Mouse (Mus musculus) liver, embryonic 14.5 days (tissue): ENCODE results near the gene Adprh. TPM values are rescaled to one million over a fixed set of nuclear protein-coding genes. Genes with fewer than 3 reads are reported as not detected.

Source experiments
- ATAC-seq: fragments of 200-750 bp; cut with Nextera tagmentation; 2 replicates; pipeline ENCODE4 v1.8.0; 2017; ENCODE audit warnings: moderate number of reproducible peaks, mild to moderate bottlenecking, moderate library complexity; ENCODE audit not compliant: insufficient read depth
- DNase-seq, 3 experiments: peaks; one replicate each; pipeline ENCODE4 v3.0.0-alpha.2; 2012 to 2013; ENCODE audit warnings: low read depth in 3 of 3, low spot score in 3 of 3
- H3K27ac ChIP-seq: fragments of 300-500 bp; sonication (generic); 2 replicates; pipeline ENCODE4 v1.5.1; 2014; ENCODE audit warnings: moderate library complexity, mild to moderate bottlenecking, control low read depth, inconsistent platforms
- H3K27me3 ChIP-seq: fragments of 300-500 bp; sonication (generic); 2 replicates; pipeline ENCODE4 v1.6.1; 2014; ENCODE audit warnings: mild to moderate bottlenecking, low read length, moderate library complexity; ENCODE audit not compliant: control insufficient read depth, insufficient read depth
- H3K36me3 ChIP-seq: fragments of 300-500 bp; sonication (generic); replicated peaks from 2 replicates; pipeline ENCODE4 v1.6.1; 2014; ENCODE audit warnings: low read depth; ENCODE audit not compliant: control insufficient read depth, insufficient read depth
- H3K4me1 ChIP-seq, 2 experiments: fragments of 200-500 bp in 1 of 2; fragments of 300-500 bp in 1 of 2; sonication (generic) in 1 of 2; replicated peaks; 2 replicates each; pipeline ENCODE4 v1.6.1; 2012 to 2014; ENCODE audit warnings: antibody characterized with exemption in 1 of 2, inconsistent platforms in 1 of 2, low read length in 1 of 2; ENCODE audit not compliant: control insufficient read depth in 2 of 2, insufficient read depth in 2 of 2
- H3K4me2 ChIP-seq: fragments of 300-500 bp; sonication (generic); 2 replicates; pipeline ENCODE4 v1.6.1; 2014; ENCODE audit warnings: low read depth, mild to moderate bottlenecking, control low read depth, moderate library complexity
- H3K4me3 ChIP-seq, 2 experiments: fragments of 200-500 bp in 1 of 2; fragments of 300-500 bp in 1 of 2; sonication (generic) in 1 of 2; 2 replicates each; pipeline ENCODE4 v1.5.1; 2012 to 2014; ENCODE audit warnings: low read depth in 2 of 2, low read length in 2 of 2, mild to moderate bottlenecking in 2 of 2, control low read depth in 1 of 2, inconsistent platforms in 1 of 2, moderate library complexity in 1 of 2; ENCODE audit not compliant: insufficient read depth in 1 of 2
- H3K9ac ChIP-seq: fragments of 300-500 bp; sonication (generic); replicated peaks from 2 replicates; pipeline ENCODE4 v1.6.1; 2014; ENCODE audit warnings: mild to moderate bottlenecking, control low read depth, moderate library complexity
- H3K9me3 ChIP-seq: fragments of 300-500 bp; sonication (generic); 2 replicates; pipeline ENCODE4 v1.6.1; 2016; ENCODE audit warnings: low read length, mixed read lengths; ENCODE audit not compliant: control insufficient read depth
- CTCF ChIP-seq: IDR thresholded peaks from 2 replicates; pipeline ENCODE4 v1.5.1; 2016; ENCODE audit warnings: antibody characterized with exemption, low read depth, control low read depth
- EP300 ChIP-seq: IDR thresholded peaks from 2 replicates; pipeline ENCODE4 v1.6.1; 2016; ENCODE audit warnings: antibody characterized with exemption, low read depth
- WGBS: fragments of 180-500 bp; shearing (Covaris S2); extraction: QIAGEN DNeasy Blood & Tissue Kit; methylation state at CpG from one replicate; pipeline ENCODE4 v1.1.7; 2014; ENCODE audit not compliant: insufficient replicate concordance; 5-methylcytosine and 5-hydroxymethylcytosine counted together
- polyA plus RNA-seq, 2 experiments: library from polyadenylated mRNA; depleted of rRNA in 1 of 2; stranded (reverse) in 1 of 2; unstranded in 1 of 2; fragments of >200 nt; fragmentation: Nextera tagmentation in 1 of 2; extraction: Ambion mirVana in 1 of 2; gene quantifications; 2 replicates each; pipeline versions ENCODE4 v1.2.1 to v1.2.3; 2012 to 2014

Adprh gene
- polyA plus RNA-seq, 2 experiments, result 15.2 to 23.7 TPM

GRCm38 (mm10) chr16:38398266-38398665, 54.2 kb downstream of the Adprh start:
- H3K27ac ChIP-seq, result no peak overlapping the region

DNA sequence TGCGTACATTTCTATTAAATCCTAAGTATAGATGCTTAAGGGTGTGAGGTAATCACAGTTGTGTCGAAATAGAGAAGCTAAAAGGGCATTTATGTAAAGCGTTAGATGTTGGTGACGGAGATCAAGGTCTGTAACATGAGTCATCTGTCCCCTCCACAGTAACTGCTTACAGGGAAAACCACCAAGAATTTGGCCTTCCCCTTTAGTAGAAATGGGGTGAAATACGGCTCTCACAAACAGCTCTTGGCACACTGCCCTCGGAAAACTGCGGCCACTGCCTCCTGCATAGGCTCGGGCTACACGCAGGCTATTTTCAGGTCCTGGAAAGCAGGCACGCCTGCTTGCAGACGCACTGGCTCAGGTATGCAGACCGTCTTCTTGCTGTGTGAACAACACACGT, 56.3 kb downstream of the Adprh start:
- Histone ChIP-seq H3K4me1 (peaks cover 0 to 29% of the 10 kb centered on the region in 2 experiments; a peak in 2 of 4 replicates), H3K9me3 (no peaks in the 10 kb centered on the region)
- ATAC-seq, result no peak

More at GRCm38 (mm10) chr16:38398266-38398665, 54.2 kb downstream of the Adprh start:
- TF ChIP-seq EP300 (no peak), CTCF (no peak)
- no peak for ATAC-seq
- Histone ChIP-seq H3K4me1 (peaks cover 0 to 30% of the 10 kb centered on the region in 2 experiments; a peak in 2 of 4 replicates), H3K4me2 (no peak overlapping the region), H3K4me3 (no peak overlapping the region), H3K27me3 (no peaks in the 10 kb centered on the region), H3K36me3 (no peaks in the 10 kb centered on the region), H3K9ac (no peak overlapping the region), H3K9me3 (no peaks in the 10 kb centered on the region)
- no peak for DNase-seq
- WGBS, result 72% methylated on average over 6 of the region's 6 CpGs

GRCm38 (mm10) chr16:38395060-38395730, 57.3 kb downstream of the Adprh start:
- Histone ChIP-seq H3K4me1 (peaks cover 0 to 27% of the 10 kb centered on the region in 2 experiments; a peak in 2 of 4 replicates), H3K27me3 (no peaks in the 10 kb centered on the region), H3K4me3 (no peak overlapping the region), H3K36me3 (no peaks in the 10 kb centered on the region), H3K27ac (no peak overlapping the region), H3K4me2 (no peak overlapping the region), H3K9me3 (no peaks in the 10 kb centered on the region), H3K9ac (no peak overlapping the region)
- 39% methylated on average over 6 of the region's 6 CpGs for WGBS
- no peak for TF ChIP-seq CTCF
- TF ChIP-seq EP300, result no peak
- no peak for ATAC-seq
- DNase-seq, result no peak

More for the DNA sequence above, 56.3 kb downstream of the Adprh start:
- no peak for DNase-seq
- TF ChIP-seq CTCF (no peak), EP300 (no peak)
- no peaks in the 10 kb centered on the region for H3K36me3 ChIP-seq
- no peak overlapping the region for H3K4me2 ChIP-seq
- 41% methylated on average over 13 of the region's 13 CpGs for WGBS
- H3K27ac ChIP-seq, result no peak overlapping the region
- no peak overlapping the region for H3K4me3 ChIP-seq
- H3K27me3 ChIP-seq, result no peaks in the 10 kb centered on the region
- no peak overlapping the region for H3K9ac ChIP-seq

DNA sequence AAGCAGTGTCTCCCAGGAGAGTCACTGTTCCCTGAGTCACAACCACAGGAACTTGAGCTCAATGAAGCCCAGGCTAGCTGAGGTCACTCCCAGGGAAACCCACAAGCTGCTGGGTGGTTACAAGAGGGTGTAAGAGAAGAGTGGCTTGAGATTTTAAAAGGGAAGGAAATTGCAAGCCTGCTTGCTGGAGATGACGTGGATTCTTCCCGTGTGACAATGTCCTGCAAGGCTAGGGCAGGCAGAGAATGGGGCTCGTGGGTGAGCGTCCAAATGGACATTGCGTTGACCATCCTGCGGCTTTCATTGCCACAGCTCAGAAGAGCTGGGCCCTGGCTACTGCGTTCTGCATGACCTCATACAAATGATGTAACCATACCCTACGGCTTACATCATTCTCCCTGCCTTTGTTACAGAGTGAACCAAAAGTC, 58.3 kb downstream of the Adprh start:
- Histone ChIP-seq H3K9me3 (no peaks in the 10 kb centered on the region), H3K27me3 (no peaks in the 10 kb centered on the region), H3K4me3 (no peak overlapping the region), H3K27ac (no peak overlapping the region), H3K4me2 (no peak overlapping the region), H3K36me3 (no peaks in the 10 kb centered on the region), H3K4me1 (peaks cover 0 to 20% of the 10 kb centered on the region in 2 experiments; a peak in 2 of 4 replicates), H3K9ac (no peak overlapping the region)
- TF ChIP-seq EP300 (no peak), CTCF (no peak)
- WGBS, result 53% methylated on average over 8 of the region's 8 CpGs
- ATAC-seq, result no peak
- no peak for DNase-seq

Other genes starting within 250 kb of the Adprh start
- 3.6 and 4.1 TPM in 2 replicates for gene Nr1i2, start 157.9 kb downstream of the Adprh start, polyA plus RNA-seq (2012; rRNA removed)
- gene Nr1i2, start 157.9 kb downstream of the Adprh start, polyA plus RNA-seq (2014; fragmentation: Nextera tagmentation; extraction: Ambion mirVana), result 2.2 and 2.9 TPM in 2 replicates
- 0.01 TPM in 1 of 2 replicates, not detected in the other for gene Maats1, start 110.6 kb downstream of the Adprh start, polyA plus RNA-seq (2012; rRNA removed)
- not detected in 2 replicates for gene Maats1, start 110.6 kb downstream of the Adprh start, polyA plus RNA-seq (2014; fragmentation: Nextera tagmentation; extraction: Ambion mirVana)
- 124 and 227 TPM in 2 replicates for gene Cox17, start 105.7 kb downstream of the Adprh start, polyA plus RNA-seq (2012; rRNA removed)
- gene Cox17, start 105.7 kb downstream of the Adprh start, polyA plus RNA-seq (2014; fragmentation: Nextera tagmentation; extraction: Ambion mirVana), result 351 and 369 TPM in 2 replicates
- gene Gm21987, start 105.7 kb downstream of the Adprh start, polyA plus RNA-seq (2012; rRNA removed), result not detected in 2 replicates
- not detected in 2 replicates for gene Gm21987, start 105.7 kb downstream of the Adprh start, polyA plus RNA-seq (2014; fragmentation: Nextera tagmentation; extraction: Ambion mirVana)
- gene Popdc2, start 90.5 kb downstream of the Adprh start, polyA plus RNA-seq (2012; rRNA removed), result 23.2 and 28.6 TPM in 2 replicates
- gene Popdc2, start 90.5 kb downstream of the Adprh start, polyA plus RNA-seq (2014; fragmentation: Nextera tagmentation; extraction: Ambion mirVana), result 23.4 and 24.5 TPM in 2 replicates
- 13.8 and 15.0 TPM in 2 replicates for gene Pla1a, start 19.6 kb downstream of the Adprh start, polyA plus RNA-seq (2012; rRNA removed)
- 15.5 and 18.9 TPM in 2 replicates for gene Pla1a, start 19.6 kb downstream of the Adprh start, polyA plus RNA-seq (2014; fragmentation: Nextera tagmentation; extraction: Ambion mirVana)
- 0.12 and 0.35 TPM in 2 replicates for gene Cd80, start 2.9 kb upstream of the Adprh start, polyA plus RNA-seq (2012; rRNA removed)
- gene Cd80, start 2.9 kb upstream of the Adprh start, polyA plus RNA-seq (2014; fragmentation: Nextera tagmentation; extraction: Ambion mirVana), result 0.15 and 0.18 TPM in 2 replicates
- gene Timmdc1, start 70.0 kb upstream of the Adprh start, polyA plus RNA-seq (2012; rRNA removed), result 4.1 and 5.6 TPM in 2 replicates
- 7.2 and 9.4 TPM in 2 replicates for gene Timmdc1, start 70.0 kb upstream of the Adprh start, polyA plus RNA-seq (2014; fragmentation: Nextera tagmentation; extraction: Ambion mirVana)
- 5.9 TPM in 2 replicates for gene Poglut1, start 97.6 kb upstream of the Adprh start, polyA plus RNA-seq (2012; rRNA removed)
- gene Poglut1, start 97.6 kb upstream of the Adprh start, polyA plus RNA-seq (2014; fragmentation: Nextera tagmentation; extraction: Ambion mirVana), result 6.1 and 7.2 TPM in 2 replicates
- 29.3 and 47.8 TPM in 2 replicates for gene Tmem39a, start 106.0 kb upstream of the Adprh start, polyA plus RNA-seq (2012; rRNA removed)
- 27.8 and 32.9 TPM in 2 replicates for gene Tmem39a, start 106.0 kb upstream of the Adprh start, polyA plus RNA-seq (2014; fragmentation: Nextera tagmentation; extraction: Ambion mirVana)